Comparison of ENCODE assay signal across 10 mouse cellular contexts in genomic region chr11:35512686-35513085, GRCm38 (mm10).
A peak's percentile ranks its signal among the peaks of the same experiment; 100 is the strongest.
DNase-seq lines count a peak whose midpoint lies in the region; ATAC-seq and TF ChIP-seq lines count a peak whose summit lies in the region.
"Had no signal": no experiment of that assay in that cellular context is flagged by ENCODE, and none has a peak within 500 bp of the region (broad histone marks: within the 10 kb centered on the region; RNA-seq: fewer than 3 reads in every experiment).

No protein-coding gene starts in this region.

- no peak for TF ChIP-seq EP300 in liver, postnatal 0 days (IDR thresholded peaks at IDR 0.05; ENCODE audit: low read depth)
- no peak for TF ChIP-seq EP300 in heart, adult 2 months (IDR thresholded peaks at IDR 0.05; ENCODE audit: insufficient read depth, low read depth, low read length)

- TF ChIP-seq POLR2A in heart, adult 2 months (IDR thresholded peaks at IDR 0.05; ENCODE audit: insufficient read depth, low read depth, low read length): no peak

- no peak for DNase-seq in liver, postnatal 0 days
- no peak for DNase-seq in natural killer cell, adult 2 months (ENCODE audit: low spot score in 2 of 2)
- no peak for DNase-seq in heart, adult 2 months
- DNase-seq: thymus, adult 2 months had no signal

- no peak overlapping the region for H3K4me2 ChIP-seq in liver, postnatal 0 days (ENCODE audit: low read depth, low read length)
- no peak overlapping the region for H3K4me2 ChIP-seq in liver, embryonic 12.5 days
- H3K4me2 ChIP-seq in embryonic facial prominence, embryonic 13.5 days: peak overlapping the region; percentile 27; the same call in 1 of the 2 replicates
- H3K4me2 ChIP-seq in hindbrain, embryonic 15.5 days: no peak overlapping the region
- H3K4me2 ChIP-seq in midbrain, embryonic 16.5 days (ENCODE audit: low read length): no peak overlapping the region

- H3K27ac ChIP-seq in liver, postnatal 0 days (ENCODE audit: low read depth): peak overlapping the region; percentile 74; the same call in 1 of the 2 replicates
- no peak overlapping the region for H3K27ac ChIP-seq in liver, embryonic 12.5 days
- peak overlapping the region; percentile 51 for H3K27ac ChIP-seq in embryonic facial prominence, embryonic 13.5 days
- peak overlapping the region; percentile 50; the same call in 1 of the 2 replicates for H3K27ac ChIP-seq in hindbrain, embryonic 15.5 days (replicated peaks)
- no peak overlapping the region for H3K27ac ChIP-seq in midbrain, embryonic 16.5 days (ENCODE audit: low read length)
- H3K27ac ChIP-seq in heart, adult 2 months: no peak overlapping the region
- H3K27ac ChIP-seq: left cerebral cortex, adult 2 months had no signal

- ATAC-seq in liver, postnatal 0 days: no peak; the same call in 1 of the 2 replicates
- no peak for ATAC-seq in liver, embryonic 12.5 days
- no peak for ATAC-seq in embryonic facial prominence, embryonic 13.5 days (ENCODE audit: insufficient number of reproducible peaks, insufficient read depth, low FRiP score, low TSS enrichment, low read depth)
- ATAC-seq in hindbrain, embryonic 15.5 days (ENCODE audit: low FRiP score, low read depth): peak; percentile 43
- 0 out of 2 replicates have a peak, but pooled peaks have one; percentile 15 for ATAC-seq in midbrain, embryonic 16.5 days
- no peak for ATAC-seq in erythroblast, adult 5-6 weeks (replicated peaks; ENCODE audit: low FRiP score, poor library complexity, severe bottlenecking)

- no peak overlapping the region for H3K4me3 ChIP-seq in liver, postnatal 0 days (ENCODE audit: low read depth, low read length)
- H3K4me3 ChIP-seq in liver, embryonic 12.5 days: no peak overlapping the region
- no peak overlapping the region for H3K4me3 ChIP-seq in embryonic facial prominence, embryonic 13.5 days
- H3K4me3 ChIP-seq in hindbrain, embryonic 15.5 days: no peak overlapping the region
- no peak overlapping the region for H3K4me3 ChIP-seq in midbrain, embryonic 16.5 days (ENCODE audit: low read depth, low read length)
- H3K4me3 ChIP-seq in heart, adult 2 months: no peak overlapping the region
- H3K4me3 ChIP-seq: left cerebral cortex, adult 2 months had no signal

- H3K9me3 ChIP-seq in liver, postnatal 0 days (ENCODE audit: low read length): no peaks in the 10 kb centered on the region
- H3K9me3 ChIP-seq in liver, embryonic 12.5 days (replicated peaks): no peaks in the 10 kb centered on the region
- H3K9me3 ChIP-seq in embryonic facial prominence, embryonic 13.5 days: 0 out of 2 replicates have a peak, but pooled peaks cover 3% of the 10 kb centered on the region
- no peaks in the 10 kb centered on the region for H3K9me3 ChIP-seq in hindbrain, embryonic 15.5 days
- H3K9me3 ChIP-seq in midbrain, embryonic 16.5 days (replicated peaks; ENCODE audit: control insufficient read depth, low read length, poor library complexity, severe bottlenecking): no peaks in the 10 kb centered on the region; the same call in 1 of the 2 replicates

- H3K36me3 ChIP-seq in liver, postnatal 0 days (replicated peaks; ENCODE audit: insufficient read depth, low read length): no peaks in the 10 kb centered on the region
- no peaks in the 10 kb centered on the region for H3K36me3 ChIP-seq in liver, embryonic 12.5 days
- H3K36me3 ChIP-seq in embryonic facial prominence, embryonic 13.5 days: no peaks in the 10 kb centered on the region
- H3K36me3 ChIP-seq in hindbrain, embryonic 15.5 days: no peaks in the 10 kb centered on the region
- no peaks in the 10 kb centered on the region for H3K36me3 ChIP-seq in midbrain, embryonic 16.5 days (ENCODE audit: control insufficient read depth, insufficient read depth, low read length)
- no peaks in the 10 kb centered on the region for H3K36me3 ChIP-seq in heart, adult 2 months (ENCODE audit: control insufficient read depth, insufficient read depth, low read length)

- no peak overlapping the region for H3K9ac ChIP-seq in liver, postnatal 0 days (replicated peaks)
- H3K9ac ChIP-seq in liver, embryonic 12.5 days: no peak overlapping the region; the same call in 1 of the 2 replicates
- H3K9ac ChIP-seq in embryonic facial prominence, embryonic 13.5 days: no peak overlapping the region
- no peak overlapping the region for H3K9ac ChIP-seq in hindbrain, embryonic 15.5 days
- H3K9ac ChIP-seq in midbrain, embryonic 16.5 days (ENCODE audit: low read depth, low read length): no peak overlapping the region
- H3K9ac ChIP-seq in heart, adult 2 months (ENCODE audit: low read depth, low read length): no peak overlapping the region

- H3K4me1 ChIP-seq in liver, postnatal 0 days (ENCODE audit: insufficient read depth): 0 out of 2 replicates have a peak, but pooled peaks cover 3% of the 10 kb centered on the region
- H3K4me1 ChIP-seq in liver, embryonic 12.5 days: no peaks in the 10 kb centered on the region; the same call in 1 of the 2 replicates
- peaks cover 71% of the 10 kb centered on the region for H3K4me1 ChIP-seq in embryonic facial prominence, embryonic 13.5 days
- peaks cover 14% of the 10 kb centered on the region for H3K4me1 ChIP-seq in hindbrain, embryonic 15.5 days (replicated peaks)
- H3K4me1 ChIP-seq in midbrain, embryonic 16.5 days (ENCODE audit: control insufficient read depth, insufficient read depth, low read length): peaks cover 7% of the 10 kb centered on the region; the same call in 1 of the 2 replicates
- no peaks in the 10 kb centered on the region for H3K4me1 ChIP-seq in heart, adult 2 months (ENCODE audit: control insufficient read depth, insufficient read depth, low read length)

- WGBS in liver, postnatal 0 days (ENCODE audit: insufficient replicate concordance): 12% methylated on average over 4 of the region's 4 CpGs
- WGBS in liver, embryonic 12.5 days (ENCODE audit: insufficient replicate concordance): 13% methylated on average over 4 of the region's 4 CpGs
- 3% methylated on average over 4 of the region's 4 CpGs for WGBS in embryonic facial prominence, embryonic 13.5 days
- 4% methylated on average over 4 of the region's 4 CpGs for WGBS in hindbrain, embryonic 15.5 days
- WGBS in midbrain, embryonic 16.5 days: 10% methylated on average over 4 of the region's 4 CpGs
- 23% methylated on average over 4 of the region's 4 CpGs for WGBS in heart, adult 2 months

- no peaks in the 10 kb centered on the region for H3K27me3 ChIP-seq in liver, postnatal 0 days (ENCODE audit: insufficient read depth, low read length)
- H3K27me3 ChIP-seq in liver, embryonic 12.5 days (replicated peaks): no peaks in the 10 kb centered on the region
- H3K27me3 ChIP-seq in embryonic facial prominence, embryonic 13.5 days: no peaks in the 10 kb centered on the region; the same call in 1 of the 2 replicates
- H3K27me3 ChIP-seq in hindbrain, embryonic 15.5 days: no peaks in the 10 kb centered on the region
- H3K27me3 ChIP-seq in midbrain, embryonic 16.5 days (ENCODE audit: control insufficient read depth, insufficient read depth, low read depth, low read length): no peaks in the 10 kb centered on the region
- no peaks in the 10 kb centered on the region for H3K27me3 ChIP-seq in heart, adult 2 months (ENCODE audit: control insufficient read depth, insufficient read depth, low read length)

- H3K79me2 ChIP-seq in heart, adult 2 months (replicated peaks; ENCODE audit: control insufficient read depth, insufficient read depth, low read length): no peaks in the 10 kb centered on the region

- no peak for TF ChIP-seq CTCF in liver, postnatal 0 days (IDR thresholded peaks at IDR 0.05; ENCODE audit: low read depth)
- TF ChIP-seq CTCF in heart, adult 2 months (IDR thresholded peaks at IDR 0.05): no peak

- intact Hi-C loops in heart, adult 2 months (cut with DNase I): no loop called here

Comparison
In these comparisons a context has a peak if more than half of its experiments do, and no peak if none do; other contexts are left out.
1. H3K27ac ChIP-seq: peak in liver, postnatal 0 days (single experiment), embryonic facial prominence, embryonic 13.5 days (single experiment) and hindbrain, embryonic 15.5 days (single experiment); none in liver, embryonic 12.5 days (single experiment), midbrain, embryonic 16.5 days (single experiment) and heart, adult 2 months (single experiment).
2. ATAC-seq: peak in hindbrain, embryonic 15.5 days (single experiment) and midbrain, embryonic 16.5 days (single experiment); none in liver, postnatal 0 days (single experiment), liver, embryonic 12.5 days (single experiment), embryonic facial prominence, embryonic 13.5 days (single experiment) and erythroblast, adult 5-6 weeks (single experiment).